8 mouse cellular contexts compared by ENCODE assay signal in the genomic region with DNA sequence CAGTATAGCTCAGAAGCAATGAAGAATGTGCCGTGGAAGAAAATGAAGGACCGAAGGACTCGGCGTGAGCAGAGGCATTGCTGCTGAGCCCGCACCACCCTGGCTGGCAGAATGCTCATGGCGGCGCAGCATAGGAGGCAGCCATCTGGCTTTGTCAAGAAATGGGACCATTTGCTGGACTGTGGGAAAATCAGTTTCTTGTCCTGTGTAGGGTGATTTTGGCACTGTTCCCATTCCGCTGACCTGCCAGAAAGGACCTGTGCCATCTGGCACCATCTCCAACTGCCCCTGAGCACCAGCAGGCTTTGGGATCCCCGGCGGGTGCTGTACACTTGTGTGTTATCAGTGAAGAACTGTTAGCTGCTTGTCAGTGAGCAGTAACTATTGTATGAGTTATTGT. TPM values are rescaled to one million over a fixed set of nuclear protein-coding genes. Genes with fewer than 3 reads are reported as not detected.
DNase-seq lines count a peak whose midpoint lies in the region; ATAC-seq and TF ChIP-seq lines count a peak whose summit lies in the region.

No protein-coding gene starts in this region.

- no peaks in the 10 kb centered on the region for H3K27me3 ChIP-seq in forebrain, postnatal 0 days (ENCODE audit: insufficient read depth, low read length)
- H3K27me3 ChIP-seq in kidney, embryonic 16.5 days (ENCODE audit: insufficient read depth, low read length) = no peaks in the 10 kb centered on the region
- H3K27me3 ChIP-seq in neural tube, embryonic 14.5 days (ENCODE audit: control insufficient read depth, insufficient read depth, low read length) = no peaks in the 10 kb centered on the region

- no peak for TF ChIP-seq CTCF in gastrocnemius, adult 2 months (IDR thresholded peaks at IDR 0.05)
- TF ChIP-seq CTCF in forebrain, postnatal 0 days (IDR thresholded peaks at IDR 0.05; ENCODE audit: low read depth) = no peak

- WGBS in forebrain, postnatal 0 days = 51% methylated on average over 10 of the region's 10 CpGs
- WGBS in kidney, embryonic 16.5 days = 68% methylated on average over 10 of the region's 10 CpGs
- WGBS in neural tube, embryonic 14.5 days = 59% methylated on average over 10 of the region's 10 CpGs

- no peak overlapping the region for H3K9ac ChIP-seq in forebrain, postnatal 0 days
- 0 out of 2 replicates have a peak overlapping the region, but pooled peaks have one; percentile 26 for H3K9ac ChIP-seq in kidney, embryonic 16.5 days (replicated peaks; ENCODE audit: low read length)
- no peak overlapping the region for H3K9ac ChIP-seq in neural tube, embryonic 14.5 days (replicated peaks; ENCODE audit: low read depth, low read length)

- H3K4me3 ChIP-seq in gastrocnemius, adult 2 months = no peak overlapping the region
- H3K4me3 ChIP-seq in forebrain, postnatal 0 days (ENCODE audit: low read depth, low read length) = no peak overlapping the region
- H3K4me3 ChIP-seq in kidney, embryonic 16.5 days (ENCODE audit: low read length) = no peak overlapping the region
- no peak overlapping the region for H3K4me3 ChIP-seq in neural tube, embryonic 14.5 days (ENCODE audit: low read depth, low read length)

- H3K4me1 ChIP-seq in forebrain, postnatal 0 days (ENCODE audit: insufficient read depth) = no peaks in the 10 kb centered on the region
- H3K4me1 ChIP-seq in kidney, embryonic 16.5 days (ENCODE audit: insufficient read depth, low read length) = peaks cover 64% of the 10 kb centered on the region
- H3K4me1 ChIP-seq in neural tube, embryonic 14.5 days (ENCODE audit: control insufficient read depth, insufficient read depth, low read length) = no peaks in the 10 kb centered on the region

- H3K36me3 ChIP-seq in forebrain, postnatal 0 days (ENCODE audit: insufficient read depth) = peaks cover 17% of the 10 kb centered on the region
- peaks cover 18% of the 10 kb centered on the region; the same call in 1 of the 2 replicates for H3K36me3 ChIP-seq in kidney, embryonic 16.5 days (ENCODE audit: insufficient read depth, low read length)
- H3K36me3 ChIP-seq in neural tube, embryonic 14.5 days (ENCODE audit: control insufficient read depth, insufficient read depth, low read length) = peaks cover 10% of the 10 kb centered on the region; the same call in 1 of the 2 replicates

- no peak overlapping the region for H3K4me2 ChIP-seq in forebrain, postnatal 0 days (ENCODE audit: low read depth)
- no peak overlapping the region for H3K4me2 ChIP-seq in kidney, embryonic 16.5 days (replicated peaks; ENCODE audit: low read depth, low read length)
- no peak overlapping the region for H3K4me2 ChIP-seq in neural tube, embryonic 14.5 days (ENCODE audit: low read depth, low read length)

- ATAC-seq in forebrain, postnatal 0 days = peak; percentile 54
- no peak for ATAC-seq in kidney, embryonic 16.5 days (ENCODE audit: low FRiP score, low TSS enrichment)
- peak; percentile 67; the same call in 1 of the 2 replicates for ATAC-seq in neural tube, embryonic 14.5 days (ENCODE audit: low read depth)
- ATAC-seq in activated CD4-positive, CD25-positive, alpha-beta regulatory T cell, adult 4 months = no peak
- no peak for ATAC-seq in granulocyte monocyte progenitor cell, adult 5-6 weeks (replicated peaks; ENCODE audit: poor library complexity, severe bottlenecking)

- DNase-seq in gastrocnemius, adult 2 months = no peak
- DNase-seq in gastrocnemius, postnatal 4 days (ENCODE audit: low spot score in 2 of 2) = no peak
- peak; percentile 22 for DNase-seq in ZHBTc4 (ENCODE audit: low read depth, low spot score)
- peak; percentile 56 for DNase-seq in forebrain, postnatal 0 days

- intact Hi-C loops in gastrocnemius, adult 2 months (cut with DNase I) = no loop called here

- H3K27ac ChIP-seq in gastrocnemius, adult 2 months = peak overlapping the region; percentile 28; the same call in 1 of the 2 replicates
- H3K27ac ChIP-seq in forebrain, postnatal 0 days (ENCODE audit: low read depth, low read length) = peak overlapping the region; percentile 15; the same call in 1 of the 2 replicates
- peak overlapping the region; percentile 93 for H3K27ac ChIP-seq in kidney, embryonic 16.5 days (ENCODE audit: low read length)
- H3K27ac ChIP-seq in neural tube, embryonic 14.5 days (ENCODE audit: low read depth, low read length) = peak overlapping the region; percentile 34; the same call in 1 of the 2 replicates

- H3K9me3 ChIP-seq in forebrain, postnatal 0 days (ENCODE audit: low read length) = no peaks in the 10 kb centered on the region
- H3K9me3 ChIP-seq in kidney, embryonic 16.5 days (ENCODE audit: low read length) = no peaks in the 10 kb centered on the region
- no peaks in the 10 kb centered on the region for H3K9me3 ChIP-seq in neural tube, embryonic 14.5 days (ENCODE audit: control insufficient read depth, low read length)

RNA-seq across cellular contexts. Expression of a gene that starts 52.8 kb away (rescaled TPM):
- 1 to 10 TPM; 9.0 to 9.5 TPM for total RNA-seq in gastrocnemius, adult 2 months (2021)
- 10 to 100 TPM; 19.6 to 21.6 TPM for total RNA-seq in gastrocnemius, postnatal 4 days (2021)
- 18.8 and 27.3 TPM in 2 replicates for total RNA-seq in forebrain, postnatal 0 days (2014; rRNA removed)
- polyA plus RNA-seq in forebrain, postnatal 0 days (2015; fragmentation: Nextera tagmentation; extraction: Ambion mirVana) = 11.9 and 13.7 TPM in 2 replicates
- polyA plus RNA-seq in kidney, embryonic 16.5 days (2015; fragmentation: Nextera tagmentation; extraction: Ambion mirVana) = 26.2 and 30.0 TPM in 2 replicates
- polyA plus RNA-seq in neural tube, embryonic 14.5 days (2014; fragmentation: Nextera tagmentation; extraction: Ambion mirVana) = 16.9 and 23.8 TPM in 2 replicates
- 1 to 10 TPM; 7.7 TPM for polyA plus RNA-seq in activated CD4-positive, CD25-positive, alpha-beta regulatory T cell, adult 4 months (2017; shearing (Covaris generic))
- total RNA-seq in granulocyte monocyte progenitor cell, adult 5-6 weeks (2014; fragmentation: Nextera tagmentation) = 7.9 and 15.7 TPM in 2 replicates
- 7.5 and 9.8 TPM in 2 replicates for total RNA-seq in granulocyte monocyte progenitor cell, adult 5-6 weeks (2017)

RNA-seq across cellular contexts. Expression of a gene that starts 55.6 kb away (rescaled TPM):
- total RNA-seq in gastrocnemius, adult 2 months (2021) = 10 to 100 TPM; 46.7 to 55.3 TPM
- total RNA-seq in gastrocnemius, postnatal 4 days (2021) = 100 to 1,000 TPM; 103 to 106 TPM
- 73.6 and 76.3 TPM in 2 replicates for total RNA-seq in forebrain, postnatal 0 days (2014; rRNA removed)
- 52.2 and 67.5 TPM in 2 replicates for polyA plus RNA-seq in forebrain, postnatal 0 days (2015; fragmentation: Nextera tagmentation; extraction: Ambion mirVana)
- polyA plus RNA-seq in kidney, embryonic 16.5 days (2015; fragmentation: Nextera tagmentation; extraction: Ambion mirVana) = 136 and 142 TPM in 2 replicates
- polyA plus RNA-seq in neural tube, embryonic 14.5 days (2014; fragmentation: Nextera tagmentation; extraction: Ambion mirVana) = 64.8 and 91.7 TPM in 2 replicates
- polyA plus RNA-seq in activated CD4-positive, CD25-positive, alpha-beta regulatory T cell, adult 4 months (2017; shearing (Covaris generic)) = 10 to 100 TPM; 44.3 to 47.1 TPM
- total RNA-seq in granulocyte monocyte progenitor cell, adult 5-6 weeks (2014; fragmentation: Nextera tagmentation) = 5.2 and 18.1 TPM in 2 replicates
- 8.6 and 9.0 TPM in 2 replicates for total RNA-seq in granulocyte monocyte progenitor cell, adult 5-6 weeks (2017)

Comparison
In these comparisons a context has a peak if more than half of its experiments do, and no peak if none do; other contexts are left out.
1. DNase-seq: peak in ZHBTc4 (single experiment) and forebrain, postnatal 0 days (single experiment); none in gastrocnemius, adult 2 months (single experiment) and gastrocnemius, postnatal 4 days (0 of 2).
2. H3K27ac ChIP-seq: peak in every context shown above with its lines; median percentile 93 in kidney, embryonic 16.5 days; 34 in neural tube, embryonic 14.5 days; 28 in gastrocnemius, adult 2 months; 15 in forebrain, postnatal 0 days.
3. ATAC-seq: peak in forebrain, postnatal 0 days (single experiment) and neural tube, embryonic 14.5 days (single experiment); none in kidney, embryonic 16.5 days (single experiment), activated CD4-positive, CD25-positive, alpha-beta regulatory T cell, adult 4 months (single experiment) and granulocyte monocyte progenitor cell, adult 5-6 weeks (single experiment).